Mouse (Mus musculus): ENCODE data around the gene 4933406M09Rik. TPM values are rescaled to one million over a fixed set of nuclear protein-coding genes. Genes with fewer than 3 reads are reported as not detected.
A peak's percentile ranks its signal among the peaks of the same experiment; 100 is the strongest.

Gene 4933406M09Rik
- polyA plus RNA-seq, 1 experiment from 2014 or later, result not detected

- 92% methylated on average over 12 of the region's 12 CpGs for WGBS
- no peak overlapping the region for H3K9ac ChIP-seq (ENCODE audit: low read length)
- H3K4me1 ChIP-seq (ENCODE audit: control insufficient read depth, insufficient read depth, low read length), result no peaks in the 10 kb centered on the region
- ATAC-seq (ENCODE audit: insufficient read depth, low FRiP score, low TSS enrichment) (no peak), DNase-seq (ENCODE audit: low spot score) (no peak)
- H3K4me2 ChIP-seq (ENCODE audit: low read depth), result no peak overlapping the region
- H3K4me3 ChIP-seq (ENCODE audit: low read depth, low read length), result no peak overlapping the region
- H3K27me3 ChIP-seq (ENCODE audit: control insufficient read depth, insufficient read depth, low read length), result no peaks in the 10 kb centered on the region
- H3K27ac ChIP-seq (ENCODE audit: low read depth, low read length), result no peak overlapping the region
- no peaks in the 10 kb centered on the region for H3K36me3 ChIP-seq (ENCODE audit: control insufficient read depth, insufficient read depth, low read length)
- H3K9me3 ChIP-seq (ENCODE audit: control insufficient read depth, low read length), result no peaks in the 10 kb centered on the region
These were observed 12.5 kb downstream of the 4933406M09Rik start for GRCm38 (mm10) chr1:134398210-134398609.

DNA sequence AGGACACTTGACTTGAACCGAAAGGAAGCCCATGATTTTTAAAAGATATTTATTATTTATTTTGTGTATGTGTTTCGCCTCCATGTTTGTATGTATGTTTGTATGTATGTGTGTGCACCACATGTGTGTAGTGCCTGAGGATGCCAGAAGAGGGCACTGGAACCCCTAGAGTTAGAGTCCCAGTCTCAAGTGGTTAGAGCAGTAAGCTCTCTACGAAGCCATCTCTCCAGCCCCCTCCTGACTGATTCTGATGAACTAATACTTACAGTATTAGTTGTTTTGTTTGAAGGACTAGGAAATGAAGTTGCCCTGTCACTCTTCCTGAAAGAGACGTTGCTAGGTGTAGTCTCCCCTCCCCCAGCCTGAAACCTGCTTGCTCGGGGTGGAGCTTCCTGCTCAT, 14.0 kb downstream of the 4933406M09Rik start:
- ATAC-seq (ENCODE audit: insufficient read depth, low FRiP score, low TSS enrichment) (no peak), DNase-seq (ENCODE audit: low spot score) (no peak)
- no peak overlapping the region for H3K4me3 ChIP-seq (ENCODE audit: low read depth, low read length)
- 68% methylated on average over 5 of the region's 5 CpGs for WGBS
- no peak overlapping the region for H3K4me2 ChIP-seq (ENCODE audit: low read depth)
- no peaks in the 10 kb centered on the region for H3K4me1 ChIP-seq (ENCODE audit: control insufficient read depth, insufficient read depth, low read length)
- H3K9ac ChIP-seq (ENCODE audit: low read length), result no peak overlapping the region
- H3K27ac ChIP-seq (ENCODE audit: low read depth, low read length), result no peak overlapping the region
- no peaks in the 10 kb centered on the region for H3K36me3 ChIP-seq (ENCODE audit: control insufficient read depth, insufficient read depth, low read length)
- H3K27me3 ChIP-seq (ENCODE audit: control insufficient read depth, insufficient read depth, low read length), result no peaks in the 10 kb centered on the region
- H3K9me3 ChIP-seq (ENCODE audit: control insufficient read depth, low read length), result no peaks in the 10 kb centered on the region

DNA sequence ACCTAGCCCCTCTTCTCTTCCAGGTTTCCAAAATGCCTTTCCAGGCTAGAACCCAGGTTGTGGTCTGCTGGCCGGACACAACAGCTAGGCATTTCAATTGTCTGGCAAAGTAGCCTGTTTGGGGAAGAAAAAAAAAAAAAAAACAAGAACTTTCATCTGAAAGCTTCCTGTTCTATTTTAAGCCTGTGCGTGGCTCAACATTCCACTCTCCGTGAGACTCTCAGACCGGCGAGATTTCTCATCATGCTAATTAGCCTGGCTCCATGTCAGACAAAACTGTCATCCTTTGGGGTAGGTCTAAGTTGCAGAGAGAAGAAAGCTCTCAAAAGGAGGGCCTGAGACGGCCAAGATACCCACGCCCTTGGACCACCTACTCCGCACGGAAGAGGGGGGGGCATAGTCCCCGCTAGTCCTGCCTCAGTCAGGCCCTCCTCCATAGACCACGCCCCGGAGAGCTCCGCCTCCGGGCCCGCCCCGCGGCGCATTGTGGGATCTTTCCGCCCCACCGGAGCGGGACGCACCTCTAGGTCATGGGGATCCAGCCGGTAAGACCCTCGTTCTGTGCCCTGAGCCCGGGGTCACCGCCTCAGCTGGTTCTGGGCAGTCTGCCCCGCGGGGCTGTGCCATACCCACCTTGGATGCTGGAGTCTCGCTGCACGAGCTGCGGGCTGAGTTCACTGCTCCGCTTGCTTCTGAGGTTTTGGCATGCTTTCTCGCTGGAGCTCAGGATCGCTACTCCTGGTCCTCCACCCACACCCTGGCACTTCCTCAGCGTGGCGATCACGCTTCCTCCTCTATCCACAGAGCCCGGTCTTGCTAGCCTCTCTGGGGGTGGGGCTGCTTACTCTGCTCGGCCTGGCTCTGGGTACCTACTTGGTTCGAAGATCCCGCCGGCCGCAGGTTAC, 20.0 kb downstream of the 4933406M09Rik start, which contains the start of gene Cyb5r1:
Cyb5r1 (plus strand) TSS at position 51 of the 905 bp plus-strand sequence.
- Histone ChIP-seq H3K27ac (ENCODE audit: low read depth, low read length) (no peak within 1 kb of the TSS), H3K9ac (ENCODE audit: low read length) (peak within 1 kb of the TSS; percentile 68), H3K9me3 (ENCODE audit: control insufficient read depth, low read length) (no peaks in the 10 kb centered on the region), H3K4me1 (ENCODE audit: control insufficient read depth, insufficient read depth, low read length) (peaks cover 6% of the 10 kb centered on the region; the same call in 1 of the 2 replicates), H3K4me2 (ENCODE audit: low read depth) (peak within 1 kb of the TSS; percentile 74), H3K4me3 (ENCODE audit: low read depth, low read length) (peak within 1 kb of the TSS; percentile 80), H3K36me3 (ENCODE audit: control insufficient read depth, insufficient read depth, low read length) (peaks cover 7% of the 10 kb centered on the region; the same call in 1 of the 2 replicates), H3K27me3 (ENCODE audit: control insufficient read depth, insufficient read depth, low read length) (no peaks in the 10 kb centered on the region)
- WGBS, result 2% methylated on average over 43 of the region's 43 CpGs
- DNase-seq (ENCODE audit: low spot score) (peak; percentile 90), ATAC-seq (ENCODE audit: insufficient read depth, low FRiP score, low TSS enrichment) (peak; percentile 97)

- Histone ChIP-seq H3K9me3 (ENCODE audit: control insufficient read depth, low read length) (no peaks in the 10 kb centered on the region), H3K27me3 (ENCODE audit: control insufficient read depth, insufficient read depth, low read length) (no peaks in the 10 kb centered on the region), H3K36me3 (ENCODE audit: control insufficient read depth, insufficient read depth, low read length) (peaks cover 7% of the 10 kb centered on the region; the same call in 1 of the 2 replicates), H3K4me2 (ENCODE audit: low read depth) (peak overlapping the region; percentile 74), H3K27ac (ENCODE audit: low read depth, low read length) (no peak overlapping the region), H3K4me1 (ENCODE audit: control insufficient read depth, insufficient read depth, low read length) (peaks cover 6% of the 10 kb centered on the region; the same call in 1 of the 2 replicates), H3K9ac (ENCODE audit: low read length) (peak overlapping the region; percentile 68), H3K4me3 (ENCODE audit: low read depth, low read length) (peak overlapping the region; percentile 80)
- DNase-seq (ENCODE audit: low spot score) (no peak), ATAC-seq (ENCODE audit: insufficient read depth, low FRiP score, low TSS enrichment) (0 out of 2 replicates have a peak, but pooled peaks have one; percentile 23)
- 34% methylated on average over 8 of the region's 8 CpGs for WGBS
These were observed 20.7 kb downstream of the 4933406M09Rik start for GRCm38 (mm10) chr1:134406414-134406771.

DNA sequence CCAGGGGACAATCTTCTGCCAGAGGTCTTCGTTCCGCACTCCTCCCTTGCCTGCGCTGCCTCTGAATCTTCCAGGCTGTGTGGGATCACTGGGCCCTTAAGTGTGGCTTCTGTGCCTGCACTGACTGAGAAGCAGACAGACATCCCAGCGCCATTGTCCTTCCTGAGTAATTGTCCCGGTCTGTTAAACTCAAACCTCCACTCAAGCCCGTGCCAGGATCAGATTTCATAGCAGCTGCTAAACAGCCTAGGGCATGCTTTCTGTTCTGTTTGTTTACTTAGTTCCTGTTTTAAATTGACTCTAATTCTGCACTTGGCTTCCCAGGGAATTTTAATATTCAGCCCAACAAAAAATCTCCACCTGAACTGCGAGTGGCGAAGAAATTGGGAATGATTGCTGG, 22.3 kb downstream of the 4933406M09Rik start:
- H3K4me2 ChIP-seq (ENCODE audit: low read depth), result no peak overlapping the region
- no peak overlapping the region for H3K4me3 ChIP-seq (ENCODE audit: low read depth, low read length)
- WGBS, result 77% methylated on average over 8 of the region's 8 CpGs
- H3K4me1 ChIP-seq (ENCODE audit: control insufficient read depth, insufficient read depth, low read length), result peaks cover 6% of the 10 kb centered on the region; the same call in 1 of the 2 replicates
- peaks cover 7% of the 10 kb centered on the region; the same call in 1 of the 2 replicates for H3K36me3 ChIP-seq (ENCODE audit: control insufficient read depth, insufficient read depth, low read length)
- DNase-seq (ENCODE audit: low spot score) (no peak), ATAC-seq (ENCODE audit: insufficient read depth, low FRiP score, low TSS enrichment) (no peak)
- H3K9ac ChIP-seq (ENCODE audit: low read length), result no peak overlapping the region
- no peak overlapping the region for H3K27ac ChIP-seq (ENCODE audit: low read depth, low read length)
- H3K27me3 ChIP-seq (ENCODE audit: control insufficient read depth, insufficient read depth, low read length), result no peaks in the 10 kb centered on the region
- no peaks in the 10 kb centered on the region for H3K9me3 ChIP-seq (ENCODE audit: control insufficient read depth, low read length)

GRCm38 (mm10) chr1:134411706-134412629, 26.2 kb downstream of the 4933406M09Rik start:
- no peak overlapping the region for H3K9ac ChIP-seq (ENCODE audit: low read length)
- no peaks in the 10 kb centered on the region for H3K27me3 ChIP-seq (ENCODE audit: control insufficient read depth, insufficient read depth, low read length)
- H3K4me2 ChIP-seq (ENCODE audit: low read depth), result no peak overlapping the region
- H3K4me1 ChIP-seq (ENCODE audit: control insufficient read depth, insufficient read depth, low read length), result peaks cover 7% of the 10 kb centered on the region; the same call in 1 of the 2 replicates
- no peak for DNase-seq (ENCODE audit: low spot score)
- WGBS, result 90% methylated on average over 9 of the region's 9 CpGs
- no peak overlapping the region for H3K27ac ChIP-seq (ENCODE audit: low read depth, low read length)
- no peaks in the 10 kb centered on the region for H3K9me3 ChIP-seq (ENCODE audit: control insufficient read depth, low read length)
- ATAC-seq (ENCODE audit: insufficient read depth, low FRiP score, low TSS enrichment), result no peak
- peaks cover 7% of the 10 kb centered on the region; the same call in 1 of the 2 replicates for H3K36me3 ChIP-seq (ENCODE audit: control insufficient read depth, insufficient read depth, low read length)
- H3K4me3 ChIP-seq (ENCODE audit: low read depth, low read length), result no peak overlapping the region

DNA sequence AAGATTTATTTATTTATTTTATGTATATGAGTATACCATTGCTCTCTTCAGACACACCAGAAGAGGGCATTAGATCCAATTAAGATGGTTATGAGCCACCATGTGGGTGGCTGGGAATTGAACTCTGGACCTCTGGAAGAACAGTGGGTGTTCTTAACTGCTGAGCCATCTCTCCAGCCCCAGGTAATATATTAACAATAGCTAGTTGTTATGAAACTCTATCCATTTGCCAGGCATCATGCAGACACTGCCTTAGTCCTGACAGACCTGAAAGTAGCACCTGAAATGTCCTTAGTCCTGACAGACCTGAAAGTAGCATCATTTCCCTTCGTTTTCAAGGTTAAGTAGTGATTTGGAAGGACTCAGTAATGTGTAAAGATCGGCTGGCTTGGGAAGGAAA, 28.3 kb downstream of the 4933406M09Rik start:
- no peak overlapping the region for H3K4me3 ChIP-seq (ENCODE audit: low read depth, low read length)
- no peak overlapping the region for H3K9ac ChIP-seq (ENCODE audit: low read length)
- no peak overlapping the region for H3K27ac ChIP-seq (ENCODE audit: low read depth, low read length)
- peaks cover 7% of the 10 kb centered on the region; the same call in 1 of the 2 replicates for H3K4me1 ChIP-seq (ENCODE audit: control insufficient read depth, insufficient read depth, low read length)
- 51% methylated on average over 2 of the region's 2 CpGs for WGBS
- peaks cover 5% of the 10 kb centered on the region; the same call in 1 of the 2 replicates for H3K36me3 ChIP-seq (ENCODE audit: control insufficient read depth, insufficient read depth, low read length)
- DNase-seq (ENCODE audit: low spot score) (no peak), ATAC-seq (ENCODE audit: insufficient read depth, low FRiP score, low TSS enrichment) (no peak)
- H3K4me2 ChIP-seq (ENCODE audit: low read depth), result no peak overlapping the region
- H3K27me3 ChIP-seq (ENCODE audit: control insufficient read depth, insufficient read depth, low read length), result no peaks in the 10 kb centered on the region
- no peaks in the 10 kb centered on the region for H3K9me3 ChIP-seq (ENCODE audit: control insufficient read depth, low read length)

DNA sequence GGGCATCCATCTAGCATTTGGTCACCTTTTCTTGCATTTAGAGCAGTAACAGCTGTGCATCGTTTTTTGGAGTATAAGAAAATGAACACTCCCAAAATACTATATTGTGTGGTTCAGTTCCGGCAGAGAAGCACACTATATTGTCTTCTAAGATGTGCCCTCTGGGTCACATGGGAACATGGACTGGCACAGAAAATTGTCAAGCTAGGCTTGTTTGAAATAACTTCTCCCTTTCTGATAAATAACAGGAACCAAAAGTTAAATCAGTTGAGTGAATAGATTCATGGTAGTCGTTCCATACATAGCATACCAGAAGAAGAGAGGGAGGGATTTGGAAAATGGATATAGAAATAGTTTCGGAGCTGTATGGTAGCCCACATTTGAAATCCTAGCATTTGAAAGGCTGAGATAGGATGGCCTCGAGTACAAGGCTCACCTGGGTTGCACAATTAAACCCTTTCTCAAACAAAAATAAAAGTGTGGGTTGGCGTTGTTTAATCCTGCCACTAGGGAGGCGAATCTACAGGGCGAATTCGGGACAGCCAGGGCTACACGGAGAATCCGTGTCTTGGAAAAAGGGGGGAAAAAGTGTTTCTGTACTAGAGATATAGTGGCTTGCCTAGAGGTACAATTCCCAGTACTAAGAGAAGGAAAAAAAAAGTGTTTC, 28.9 kb downstream of the 4933406M09Rik start:
- 0 out of 2 replicates have a peak, but pooled peaks cover under 1% of the 10 kb centered on the region for H3K36me3 ChIP-seq (ENCODE audit: control insufficient read depth, insufficient read depth, low read length)
- H3K4me3 ChIP-seq (ENCODE audit: low read depth, low read length), result peak overlapping the region; percentile 80
- H3K27me3 ChIP-seq (ENCODE audit: control insufficient read depth, insufficient read depth, low read length), result no peaks in the 10 kb centered on the region
- peak overlapping the region; percentile 76 for H3K27ac ChIP-seq (ENCODE audit: low read depth, low read length)
- peak overlapping the region; percentile 65 for H3K4me2 ChIP-seq (ENCODE audit: low read depth)
- peak overlapping the region; percentile 30; the same call in 1 of the 2 replicates for H3K9ac ChIP-seq (ENCODE audit: low read length)
- H3K4me1 ChIP-seq (ENCODE audit: control insufficient read depth, insufficient read depth, low read length), result peaks cover 7% of the 10 kb centered on the region; the same call in 1 of the 2 replicates
- ATAC-seq (ENCODE audit: insufficient read depth, low FRiP score, low TSS enrichment), result peak; percentile 40
- DNase-seq (ENCODE audit: low spot score), result no peak
- whole genome bisulfite sequencing, result 12% methylated on average over 11 of the region's 11 CpGs
- H3K9me3 ChIP-seq (ENCODE audit: control insufficient read depth, low read length), result no peaks in the 10 kb centered on the region
